Comparison of ENCODE assay signal across 8 mouse cellular contexts in genomic region chr17:28217721-28218649, GRCm38 (mm10). TPM values are rescaled to one million over a fixed set of nuclear protein-coding genes. Genes with fewer than 3 reads are reported as not detected.
DNase-seq lines count a peak whose midpoint lies in the region; ATAC-seq and TF ChIP-seq lines count a peak whose summit lies in the region.

No protein-coding gene starts in this region.

- H3K4me3 ChIP-seq in kidney, adult 2 months (ENCODE audit: insufficient read depth, low read depth, low read length) = no peak overlapping the region
- H3K4me3 ChIP-seq in brown adipose tissue, adult 24 weeks (ENCODE audit: insufficient read depth, low read depth, low read length) = 0 out of 2 replicates have a peak overlapping the region, but pooled peaks have one; percentile 6
- H3K4me3 ChIP-seq in intestine, embryonic 16.5 days (ENCODE audit: low read length) = no peak overlapping the region
- H3K4me3 ChIP-seq in midbrain, embryonic 13.5 days (replicated peaks) = no peak overlapping the region

- H3K9me3 ChIP-seq in intestine, embryonic 16.5 days (ENCODE audit: control insufficient read depth, low read length) = no peaks in the 10 kb centered on the region
- H3K9me3 ChIP-seq in midbrain, embryonic 13.5 days = no peaks in the 10 kb centered on the region

- WGBS in kidney, adult 2 months = 40% methylated on average over 23 of the region's 23 CpGs
- WGBS in intestine, embryonic 16.5 days = 25% methylated on average over 23 of the region's 23 CpGs
- 28% methylated on average over 23 of the region's 23 CpGs for WGBS in midbrain, embryonic 13.5 days

- no peak overlapping the region for H3K27ac ChIP-seq in kidney, adult 2 months (ENCODE audit: insufficient read depth, low read depth, low read length)
- H3K27ac ChIP-seq in brown adipose tissue, adult 24 weeks (replicated peaks; ENCODE audit: low read depth, low read length) = peak overlapping the region; percentile 61
- no peak overlapping the region for H3K27ac ChIP-seq in intestine, embryonic 16.5 days (ENCODE audit: low read length)
- no peak overlapping the region; the same call in 1 of the 2 replicates for H3K27ac ChIP-seq in midbrain, embryonic 13.5 days

- TF ChIP-seq CTCF in kidney, adult 2 months (conservative IDR thresholded peaks at IDR 0.05; ENCODE audit: insufficient read depth, insufficient read length, low read depth, low read length) = no peak

- TF ChIP-seq POLR2A in kidney, adult 2 months (IDR thresholded peaks at IDR 0.05; ENCODE audit: low read depth, low read length) = no peak

- peak; percentile 38; the same call in 1 of the 2 replicates for ATAC-seq in intestine, embryonic 16.5 days
- no peak for ATAC-seq in midbrain, embryonic 13.5 days
- ATAC-seq in frontal cortex, adult (ENCODE audit: low TSS enrichment) = no peak
- ATAC-seq in cerebellum, adult (ENCODE audit: insufficient number of reproducible peaks, low FRiP score, low TSS enrichment) = no peak

- H3K4me2 ChIP-seq in intestine, embryonic 16.5 days (ENCODE audit: low read depth, low read length) = peak overlapping the region; percentile 23; the same call in 1 of the 2 replicates
- H3K4me2 ChIP-seq in midbrain, embryonic 13.5 days (replicated peaks) = 0 out of 2 replicates have a peak overlapping the region, but pooled peaks have one; percentile 13

- no peaks in the 10 kb centered on the region for H3K36me3 ChIP-seq in kidney, adult 2 months (ENCODE audit: control insufficient read depth, insufficient read depth, low read length)
- no peaks in the 10 kb centered on the region for H3K36me3 ChIP-seq in intestine, embryonic 16.5 days (ENCODE audit: control insufficient read depth, insufficient read depth, low read length)
- H3K36me3 ChIP-seq in midbrain, embryonic 13.5 days = no peaks in the 10 kb centered on the region

- 0 out of 2 replicates have a peak overlapping the region, but pooled peaks have one; percentile 1 for H3K9ac ChIP-seq in intestine, embryonic 16.5 days (ENCODE audit: low read depth, low read length)
- H3K9ac ChIP-seq in midbrain, embryonic 13.5 days (replicated peaks) = no peak overlapping the region

- H3K4me1 ChIP-seq in kidney, adult 2 months (ENCODE audit: control insufficient read depth, insufficient read depth, low read length) = no peaks in the 10 kb centered on the region
- H3K4me1 ChIP-seq in brown adipose tissue, adult 24 weeks (ENCODE audit: control insufficient read depth, insufficient read depth, insufficient read length, low read length) = peaks cover 4% of the 10 kb centered on the region; the same call in 1 of the 2 replicates
- H3K4me1 ChIP-seq in intestine, embryonic 16.5 days (ENCODE audit: control insufficient read depth, insufficient read depth, low read length) = peaks cover 3% of the 10 kb centered on the region; the same call in 1 of the 2 replicates
- peaks cover 6% of the 10 kb centered on the region for H3K4me1 ChIP-seq in midbrain, embryonic 13.5 days (replicated peaks)

- H3K27me3 ChIP-seq in kidney, adult 2 months (replicated peaks; ENCODE audit: control insufficient read depth, insufficient read depth, low read length) = no peaks in the 10 kb centered on the region
- no peaks in the 10 kb centered on the region for H3K27me3 ChIP-seq in intestine, embryonic 16.5 days (replicated peaks; ENCODE audit: control insufficient read depth, insufficient read depth, low read length)
- H3K27me3 ChIP-seq in midbrain, embryonic 13.5 days = 0 out of 2 replicates have a peak, but pooled peaks cover 7% of the 10 kb centered on the region

- peak; percentile 31 for DNase-seq in kidney, adult 2 months
- DNase-seq in kidney, adult 11 months = no peak
- DNase-seq in thymus, postnatal 14 days = peak; percentile 90

RNA-seq across cellular contexts. Expression of gene Def6, which starts 10.4 kb away (rescaled TPM):
- polyA plus RNA-seq in kidney, adult 2 months (2012; rRNA removed) = 4.7 and 7.5 TPM in 2 replicates
- 0.71 and 2.1 TPM in 2 replicates for polyA plus RNA-seq in brown adipose tissue, adult 24 weeks (2012; ENCODE audit: insufficient read depth, insufficient read length, missing spikeins)
- polyA plus RNA-seq in intestine, embryonic 16.5 days (2015; fragmentation: Nextera tagmentation; extraction: Ambion mirVana) = 3.0 and 3.6 TPM in 2 replicates
- polyA plus RNA-seq in midbrain, embryonic 13.5 days (2015; fragmentation: Nextera tagmentation; extraction: Ambion mirVana) = 4.5 and 5.6 TPM in 2 replicates

RNA-seq across cellular contexts. Expression of gene Ppard, which starts 14.5 kb away (rescaled TPM):
- 27.5 and 28.0 TPM in 2 replicates for polyA plus RNA-seq in kidney, adult 2 months (2012; rRNA removed)
- polyA plus RNA-seq in brown adipose tissue, adult 24 weeks (2012; ENCODE audit: insufficient read depth, insufficient read length, missing spikeins) = 14.2 and 15.2 TPM in 2 replicates
- 2.2 and 2.3 TPM in 2 replicates for polyA plus RNA-seq in intestine, embryonic 16.5 days (2015; fragmentation: Nextera tagmentation; extraction: Ambion mirVana)
- 0.84 and 1.4 TPM in 2 replicates for polyA plus RNA-seq in midbrain, embryonic 13.5 days (2015; fragmentation: Nextera tagmentation; extraction: Ambion mirVana)

RNA-seq across cellular contexts. Expression of gene Zfp523, which starts 41.1 kb away (rescaled TPM):
- 54.1 and 63.7 TPM in 2 replicates for polyA plus RNA-seq in kidney, adult 2 months (2012; rRNA removed)
- polyA plus RNA-seq in brown adipose tissue, adult 24 weeks (2012; ENCODE audit: insufficient read depth, insufficient read length, missing spikeins) = 6.1 and 12.0 TPM in 2 replicates
- polyA plus RNA-seq in intestine, embryonic 16.5 days (2015; fragmentation: Nextera tagmentation; extraction: Ambion mirVana) = 22.1 and 23.7 TPM in 2 replicates
- 44.2 and 45.6 TPM in 2 replicates for polyA plus RNA-seq in midbrain, embryonic 13.5 days (2015; fragmentation: Nextera tagmentation; extraction: Ambion mirVana)
